Mouse (Mus musculus): ENCODE measurements at regions not wholly inside any gene's neighbourhood (a gene's known extent, or its start where the extent isn't known, plus 50 kb on each side); places are given as distances from the start of the nearest gene placed in this dataset.
"Not testable (repeated sequence)": the region's sequence is repeated elsewhere in the genome, so short reads cannot be mapped to it uniquely, and the experiment has no call there.

DNA sequence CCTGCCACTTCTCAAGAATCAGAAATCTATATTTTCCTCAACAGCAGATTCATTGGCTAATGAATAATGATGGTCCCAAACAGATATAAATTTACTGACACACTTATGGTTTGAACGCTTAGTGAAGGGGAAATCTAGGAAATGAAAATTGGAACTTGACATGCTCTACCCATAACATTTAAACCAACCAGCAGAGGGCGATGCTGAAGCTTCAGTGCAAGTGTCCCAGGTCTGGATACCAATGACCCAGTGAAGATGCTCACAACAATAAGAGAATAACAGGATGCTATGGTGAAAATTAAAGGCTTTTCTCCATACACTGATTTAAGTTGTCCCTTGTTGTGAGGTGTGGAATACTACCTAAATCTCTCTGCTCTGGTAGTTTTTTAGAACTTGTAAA lies 236.0 kb upstream of the Rorb start:
- no peak for DNase-seq

- no peak for DNase-seq
Observed at GRCm38 (mm10) chr19:19344426-19344811, 233.4 kb upstream of the Rorb start.

- DNase-seq = peak; percentile 23
Observed at GRCm38 (mm10) chr19:19343702-19344425, 232.9 kb upstream of the Rorb start.

DNA sequence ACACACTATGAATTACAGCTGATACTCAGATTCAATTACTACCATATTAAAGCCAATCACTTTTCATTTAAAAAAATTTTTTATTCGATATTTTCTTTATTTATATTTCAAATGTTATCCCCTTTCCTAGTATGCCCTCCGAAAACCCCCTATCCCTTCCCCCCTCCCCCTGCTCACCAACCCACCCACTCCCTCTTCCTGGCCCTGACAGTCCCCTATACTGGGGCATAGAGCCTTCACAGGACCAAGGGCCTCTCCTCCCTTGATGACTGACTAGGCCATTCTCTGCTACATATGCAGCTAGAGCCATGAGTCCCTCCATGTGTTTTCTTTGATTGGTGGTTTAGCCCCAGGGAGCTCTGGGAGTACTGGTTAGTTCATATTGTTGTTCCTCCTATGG lies 196.1 kb upstream of the Rorb start:
- DNase-seq = not testable (repeated sequence)

- DNase-seq = no peak
Observed at GRCm38 (mm10) chr19:19306476-19307131, 195.6 kb upstream of the Rorb start.

DNA sequence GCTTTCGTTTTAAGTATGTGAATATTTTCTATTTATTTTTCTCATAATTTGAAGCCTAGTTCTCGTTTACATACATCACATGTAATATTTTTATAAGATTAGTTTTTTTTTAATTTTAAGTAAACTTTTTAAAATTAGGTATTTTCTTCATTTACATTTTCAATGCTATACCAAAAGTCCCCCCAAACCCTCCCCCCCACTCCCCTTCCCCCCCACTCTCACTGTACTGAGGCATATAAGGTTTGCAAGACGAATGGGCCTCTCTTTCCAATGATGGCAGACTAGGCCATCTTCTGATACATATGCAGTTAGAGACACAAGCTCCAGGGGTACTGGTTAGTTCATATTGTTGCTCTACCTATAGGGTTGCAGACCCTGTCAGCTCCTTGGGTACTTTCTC lies 174.9 kb upstream of the Rorb start:
- not testable (repeated sequence) for DNase-seq

GRCm38 (mm10) chr19:19246837-19247560 lies 136.0 kb upstream of the Rorb start:
- DNase-seq = no peak

GRCm38 (mm10) chr19:19229305-19229994 lies 118.5 kb upstream of the Rorb start:
- no peak for DNase-seq

DNA sequence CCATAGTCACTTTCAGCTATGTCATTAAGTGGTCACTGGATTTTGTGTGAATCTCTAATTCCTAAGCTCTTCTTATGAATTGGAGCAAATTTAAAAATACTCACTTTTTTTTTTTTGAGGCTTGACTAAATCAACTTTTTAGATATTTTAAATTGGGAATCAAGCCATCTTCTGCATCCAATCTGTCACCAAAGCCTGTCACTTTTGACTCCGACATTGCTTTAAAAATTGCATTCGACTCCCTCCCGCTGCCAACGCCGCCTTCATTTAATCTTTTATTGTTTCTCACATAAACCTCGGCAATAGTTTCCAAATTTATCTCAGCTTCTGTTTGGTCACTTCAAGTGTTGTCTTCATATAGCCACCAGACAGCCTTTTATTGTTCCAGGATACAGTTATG lies 109.8 kb upstream of the Rorb start:
- no peak for DNase-seq

GRCm38 (mm10) chr19:19219352-19219751 lies 108.4 kb upstream of the Rorb start:
- DNase-seq = no peak

- DNase-seq = no peak
Observed at GRCm38 (mm10) chr19:19218700-19219099, 107.7 kb upstream of the Rorb start.

DNA sequence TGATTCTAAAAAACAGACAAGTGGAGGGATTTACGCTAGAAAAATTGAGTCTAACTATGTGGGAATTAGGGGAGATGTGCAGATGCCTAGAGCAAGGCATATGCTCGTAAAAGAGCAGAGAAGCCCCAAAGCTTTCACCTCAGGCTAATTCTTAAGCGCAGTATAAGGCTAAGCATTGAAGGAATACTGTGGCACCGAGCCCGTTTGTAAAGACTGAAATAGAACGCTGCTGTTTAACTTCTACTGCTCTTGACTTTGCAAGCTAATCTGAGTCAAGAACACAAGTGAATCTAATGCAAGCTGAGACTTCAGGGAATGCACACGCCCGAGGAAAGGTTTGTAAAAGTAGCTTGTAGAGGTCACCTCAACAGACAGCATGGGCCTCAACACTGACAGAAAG lies 88.5 kb upstream of the Rorb start:
- no peak for DNase-seq

DNA sequence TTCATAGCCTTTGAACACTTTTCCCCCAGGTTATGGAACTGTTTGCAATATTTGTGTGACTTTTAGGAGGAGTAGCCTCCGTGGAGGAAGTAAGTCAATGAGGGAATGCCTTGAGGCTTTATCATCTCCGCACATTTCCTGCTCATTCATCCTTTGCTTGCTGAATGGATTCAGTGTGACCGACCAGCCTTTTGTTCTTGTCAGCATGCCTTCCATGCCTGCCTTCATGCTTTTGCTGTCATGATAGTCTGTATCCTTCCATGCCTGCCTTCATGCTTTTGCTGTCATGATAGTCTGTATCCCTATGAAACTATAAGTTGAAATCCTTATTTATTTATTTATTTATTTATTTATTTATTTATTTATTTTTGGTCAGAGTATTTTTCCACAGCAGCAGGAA lies 87.8 kb upstream of the Rorb start:
- DNase-seq = no peak

- no peak for DNase-seq
Observed at GRCm38 (mm10) chr19:19194728-19195127, 83.7 kb upstream of the Rorb start.

DNA sequence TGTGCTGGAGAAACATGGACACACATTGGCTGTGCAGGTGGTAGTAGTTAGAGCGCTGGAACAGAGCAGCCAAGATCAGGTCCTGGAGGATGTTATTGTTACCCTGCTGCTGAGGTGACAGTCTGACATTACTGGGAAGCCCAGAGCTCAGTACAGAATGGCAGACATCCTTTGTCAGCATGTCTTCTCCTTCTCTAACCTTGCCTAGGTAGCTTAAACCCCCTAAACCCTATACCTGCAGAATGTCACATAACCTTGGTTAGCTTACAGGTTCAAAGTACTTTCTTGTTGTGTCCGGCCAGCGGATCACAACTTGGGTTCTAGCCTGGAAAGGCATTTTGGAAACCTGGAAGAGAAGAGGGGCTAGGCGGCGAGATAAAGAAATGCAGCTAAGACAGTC lies 83.3 kb upstream of the Rorb start:
- no peak for DNase-seq

- no peak for DNase-seq
Observed at GRCm38 (mm10) chr19:19172767-19173166, 61.8 kb upstream of the Rorb start.

GRCm38 (mm10) chr19:19170807-19171206 lies 59.8 kb upstream of the Rorb start:
- no peak for DNase-seq
